Mouse (Mus musculus) limb, embryonic 13.5 days (tissue): ENCODE data around the gene Col16a1. TPM values are rescaled to one million over a fixed set of nuclear protein-coding genes. Genes with fewer than 3 reads are reported as not detected.

ENCODE experiments used
- ATAC-seq: fragments of 200-750 bp; cut with Nextera tagmentation; 2 replicates; pipeline ENCODE4 v1.8.0; 2017; ENCODE audit warnings: low read depth, moderate number of reproducible peaks, moderate TSS enrichment; ENCODE audit not compliant: low FRiP score
- H3K27ac ChIP-seq: fragments of 300-500 bp; sonication (generic); 2 replicates; pipeline ENCODE4 v1.5.1; 2015; ENCODE audit warnings: inconsistent platforms, mild to moderate bottlenecking, moderate library complexity
- H3K27me3 ChIP-seq: fragments of 300-500 bp; sonication (generic); 2 replicates; pipeline ENCODE4 v1.6.1; 2015; ENCODE audit warnings: mild to moderate bottlenecking, inconsistent platforms
- H3K36me3 ChIP-seq: fragments of 300-500 bp; sonication (generic); 2 replicates; pipeline ENCODE4 v1.6.1; 2015; ENCODE audit warnings: inconsistent platforms, mild to moderate bottlenecking, moderate library complexity
- H3K4me1 ChIP-seq: fragments of 300-500 bp; sonication (generic); 2 replicates; pipeline ENCODE4 v1.6.1; 2015; ENCODE audit warnings: inconsistent platforms
- H3K4me2 ChIP-seq: fragments of 300-500 bp; sonication (generic); replicated peaks from 2 replicates; pipeline ENCODE4 v1.6.1; 2015; ENCODE audit warnings: inconsistent platforms, mild to moderate bottlenecking, moderate library complexity
- H3K4me3 ChIP-seq: fragments of 300-500 bp; sonication (generic); 2 replicates; pipeline ENCODE4 v1.5.1; 2015; ENCODE audit warnings: moderate library complexity, mild to moderate bottlenecking, inconsistent platforms
- H3K9ac ChIP-seq: fragments of 300-500 bp; sonication (generic); 2 replicates; pipeline ENCODE4 v1.6.1; 2015; ENCODE audit warnings: mild to moderate bottlenecking, inconsistent platforms
- H3K9me3 ChIP-seq: fragments of 300-500 bp; sonication (generic); 2 replicates; pipeline ENCODE4 v1.6.1; 2016; ENCODE audit warnings: inconsistent platforms
- WGBS: fragments of 180-500 bp; shearing (Covaris S2); methylation state at CpG from one replicate; pipeline ENCODE4 v1.1.7; 2015; 5-methylcytosine and 5-hydroxymethylcytosine counted together
- polyA plus RNA-seq: library from polyadenylated mRNA; unstranded; fragments of >200 nt; fragmentation: Nextera tagmentation; extraction: Ambion mirVana; gene quantifications from 2 replicates; pipeline ENCODE4 v1.2.1, GENCODE M21; 2015

The Col16a1 gene
- polyA plus RNA-seq, 1 experiment from 2014 or later: 65.8 TPM

- Histone ChIP-seq H3K27ac (no peak overlapping the region), H3K9me3 (no peaks in the 10 kb centered on the region), H3K4me3 (no peak overlapping the region), H3K9ac (no peak overlapping the region), H3K36me3 (peaks cover 64% of the 10 kb centered on the region), H3K4me2 (no peak overlapping the region), H3K4me1 (no peaks in the 10 kb centered on the region), H3K27me3 (no peaks in the 10 kb centered on the region)
- WGBS: 73% methylated on average over 8 of the region's 8 CpGs
- no peak for ATAC-seq
Observed at GRCm38 (mm10) chr4:130121560-130121959, 73.9 kb downstream of the Col16a1 start.

DNA sequence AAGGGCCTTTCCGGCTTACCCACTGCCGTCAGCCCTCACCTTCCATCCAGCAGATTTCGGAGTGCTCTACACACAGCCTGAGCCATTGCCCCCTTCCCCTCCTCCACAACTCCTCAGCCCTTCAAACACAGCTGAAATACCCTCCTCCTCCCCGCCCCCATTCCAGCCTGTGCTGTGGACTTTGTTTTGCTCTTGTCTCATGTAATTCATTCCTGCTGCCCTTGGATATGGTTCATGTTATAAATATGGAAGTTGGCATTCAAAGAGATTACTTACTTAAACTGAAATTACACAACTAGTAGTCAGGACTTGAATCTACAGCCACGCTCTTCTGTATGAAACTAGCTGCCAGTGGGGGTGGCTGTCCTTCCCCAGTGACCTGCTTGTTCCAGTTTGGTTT lies 75.4 kb downstream of the Col16a1 start:
- ATAC-seq: no peak
- no peaks in the 10 kb centered on the region for H3K27me3 ChIP-seq
- H3K4me1 ChIP-seq: no peaks in the 10 kb centered on the region
- no peak overlapping the region for H3K9ac ChIP-seq
- no peaks in the 10 kb centered on the region for H3K9me3 ChIP-seq
- no peak overlapping the region for H3K4me2 ChIP-seq
- H3K36me3 ChIP-seq: peaks cover 72% of the 10 kb centered on the region
- H3K4me3 ChIP-seq: no peak overlapping the region
- 91% methylated on average over 5 of the region's 5 CpGs for WGBS
- no peak overlapping the region for H3K27ac ChIP-seq

DNA sequence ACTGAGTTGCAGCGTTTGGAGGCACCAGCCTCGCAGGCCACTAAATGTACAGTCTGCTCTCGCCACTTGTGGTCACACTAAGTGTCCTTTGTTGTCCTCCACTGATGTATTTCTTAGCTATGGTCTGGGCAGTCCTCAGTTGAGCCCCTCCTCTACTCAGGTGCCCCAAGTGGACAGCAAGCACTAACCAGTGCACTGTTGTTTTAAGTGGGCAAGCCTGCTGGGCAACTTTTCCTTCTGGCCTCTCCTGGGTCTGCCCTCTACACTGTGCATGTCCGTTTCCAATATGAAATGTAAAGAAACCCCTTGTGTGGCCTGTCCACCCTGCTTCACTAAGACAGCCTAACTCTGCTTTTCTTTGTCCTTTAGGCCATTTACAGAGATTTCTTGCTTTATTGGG lies 76.5 kb downstream of the Col16a1 start:
- Histone ChIP-seq H3K4me2 (no peak overlapping the region), H3K9me3 (no peaks in the 10 kb centered on the region), H3K27me3 (no peaks in the 10 kb centered on the region), H3K4me1 (no peaks in the 10 kb centered on the region), H3K27ac (no peak overlapping the region), H3K4me3 (no peak overlapping the region), H3K9ac (no peak overlapping the region), H3K36me3 (peaks cover 82% of the 10 kb centered on the region)
- no peak for ATAC-seq
- 89% methylated on average over 4 of the region's 4 CpGs for WGBS

- Histone ChIP-seq H3K9me3 (no peaks in the 10 kb centered on the region), H3K36me3 (peaks cover 83% of the 10 kb centered on the region), H3K9ac (no peak overlapping the region), H3K27ac (no peak overlapping the region), H3K27me3 (no peaks in the 10 kb centered on the region), H3K4me3 (no peak overlapping the region), H3K4me1 (no peaks in the 10 kb centered on the region), H3K4me2 (no peak overlapping the region)
- WGBS: 93% methylated on average over 6 of the region's 6 CpGs
- ATAC-seq: no peak
Observed at GRCm38 (mm10) chr4:130125164-130125563, 77.5 kb downstream of the Col16a1 start.

GRCm38 (mm10) chr4:130125935-130126334 lies 78.3 kb downstream of the Col16a1 start:
- H3K4me3 ChIP-seq: no peak overlapping the region
- H3K4me2 ChIP-seq: no peak overlapping the region
- H3K27me3 ChIP-seq: no peaks in the 10 kb centered on the region
- no peaks in the 10 kb centered on the region for H3K9me3 ChIP-seq
- H3K36me3 ChIP-seq: peaks cover 82% of the 10 kb centered on the region
- H3K27ac ChIP-seq: no peak overlapping the region
- no peak overlapping the region for H3K9ac ChIP-seq
- no peaks in the 10 kb centered on the region for H3K4me1 ChIP-seq
- ATAC-seq: no peak
- 39% methylated on average over 5 of the region's 5 CpGs for WGBS

DNA sequence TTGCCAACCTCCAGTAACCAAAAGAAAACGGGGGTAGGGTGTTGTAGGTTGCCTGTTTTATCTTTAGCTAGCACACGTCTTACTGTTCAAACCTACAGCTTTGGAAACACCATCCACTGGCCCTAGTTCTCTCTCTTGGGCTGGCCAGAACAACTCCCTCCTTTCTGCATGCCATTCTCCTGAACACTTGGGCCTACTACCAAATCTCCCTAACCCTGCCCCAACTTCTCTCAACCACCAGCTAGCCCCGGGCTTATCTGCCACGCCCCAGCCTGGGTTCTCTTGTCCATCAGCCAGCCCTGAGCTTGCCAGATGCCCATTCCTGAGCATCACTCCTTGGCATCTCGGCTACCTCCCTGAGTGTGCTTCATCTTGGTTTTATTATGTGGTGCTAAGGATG lies 81.3 kb downstream of the Col16a1 start:
- H3K27ac ChIP-seq: no peak overlapping the region
- no peak for ATAC-seq
- H3K9me3 ChIP-seq: no peaks in the 10 kb centered on the region
- H3K4me3 ChIP-seq: no peak overlapping the region
- WGBS: 84% methylated on average over 5 of the region's 5 CpGs
- no peak overlapping the region for H3K9ac ChIP-seq
- peaks cover 52% of the 10 kb centered on the region for H3K36me3 ChIP-seq
- no peaks in the 10 kb centered on the region for H3K27me3 ChIP-seq
- H3K4me1 ChIP-seq: no peaks in the 10 kb centered on the region
- no peak overlapping the region for H3K4me2 ChIP-seq

- WGBS: 61% methylated on average over 10 of the region's 10 CpGs
- Histone ChIP-seq H3K4me1 (no peaks in the 10 kb centered on the region), H3K27ac (no peak overlapping the region), H3K4me2 (no peak overlapping the region), H3K4me3 (no peak overlapping the region), H3K9ac (no peak overlapping the region), H3K9me3 (no peaks in the 10 kb centered on the region), H3K27me3 (no peaks in the 10 kb centered on the region), H3K36me3 (peaks cover 40% of the 10 kb centered on the region)
- no peak for ATAC-seq
Observed at GRCm38 (mm10) chr4:130130082-130130481, 82.4 kb downstream of the Col16a1 start.

- Histone ChIP-seq H3K9me3 (no peaks in the 10 kb centered on the region), H3K36me3 (peaks cover 33% of the 10 kb centered on the region), H3K9ac (no peak overlapping the region), H3K4me3 (no peak overlapping the region), H3K4me2 (no peak overlapping the region), H3K27me3 (peaks cover 6% of the 10 kb centered on the region), H3K4me1 (no peaks in the 10 kb centered on the region), H3K27ac (no peak overlapping the region)
- 55% methylated on average over 13 of the region's 13 CpGs for WGBS
- ATAC-seq: no peak
Observed at GRCm38 (mm10) chr4:130130641-130131350, 83.2 kb downstream of the Col16a1 start.

GRCm38 (mm10) chr4:130131448-130132105 lies 83.9 kb downstream of the Col16a1 start:
- no peak overlapping the region for H3K9ac ChIP-seq
- no peak overlapping the region for H3K27ac ChIP-seq
- H3K4me2 ChIP-seq: no peak overlapping the region
- 85% methylated on average over 7 of the region's 7 CpGs for WGBS
- no peak overlapping the region for H3K4me3 ChIP-seq
- no peak for ATAC-seq
- H3K27me3 ChIP-seq: peaks cover 14% of the 10 kb centered on the region
- no peaks in the 10 kb centered on the region for H3K9me3 ChIP-seq
- no peaks in the 10 kb centered on the region for H3K4me1 ChIP-seq
- peaks cover 26% of the 10 kb centered on the region for H3K36me3 ChIP-seq

DNA sequence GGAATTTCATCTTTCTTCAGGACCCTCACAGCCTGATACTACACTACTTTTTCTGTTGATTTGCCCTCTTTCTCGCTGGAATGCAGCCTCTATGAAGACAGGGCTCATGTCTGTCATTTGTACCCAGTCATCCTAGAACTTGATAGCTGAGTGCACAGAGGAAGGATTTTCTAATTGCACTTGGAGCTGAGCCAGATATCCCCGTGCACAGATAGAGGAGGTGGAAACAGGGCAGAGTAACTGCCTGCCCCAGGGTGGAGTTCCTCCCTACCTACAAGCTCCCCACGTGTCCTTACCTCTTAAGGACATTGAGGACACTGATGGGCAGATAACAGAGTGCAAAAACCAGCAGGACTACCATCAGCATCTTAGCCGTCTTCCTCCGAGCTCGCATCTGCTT lies 85.8 kb downstream of the Col16a1 start:
- ATAC-seq: no peak
- no peak overlapping the region for H3K27ac ChIP-seq
- H3K4me2 ChIP-seq: no peak overlapping the region
- H3K27me3 ChIP-seq: peaks cover 32% of the 10 kb centered on the region
- no peaks in the 10 kb centered on the region for H3K9me3 ChIP-seq
- H3K36me3 ChIP-seq: peaks cover 7% of the 10 kb centered on the region; the same call in 1 of the 2 replicates
- WGBS: 57% methylated on average over 6 of the region's 6 CpGs
- 0 out of 2 replicates have a peak, but pooled peaks cover 4% of the 10 kb centered on the region for H3K4me1 ChIP-seq
- no peak overlapping the region for H3K9ac ChIP-seq
- no peak overlapping the region for H3K4me3 ChIP-seq

DNA sequence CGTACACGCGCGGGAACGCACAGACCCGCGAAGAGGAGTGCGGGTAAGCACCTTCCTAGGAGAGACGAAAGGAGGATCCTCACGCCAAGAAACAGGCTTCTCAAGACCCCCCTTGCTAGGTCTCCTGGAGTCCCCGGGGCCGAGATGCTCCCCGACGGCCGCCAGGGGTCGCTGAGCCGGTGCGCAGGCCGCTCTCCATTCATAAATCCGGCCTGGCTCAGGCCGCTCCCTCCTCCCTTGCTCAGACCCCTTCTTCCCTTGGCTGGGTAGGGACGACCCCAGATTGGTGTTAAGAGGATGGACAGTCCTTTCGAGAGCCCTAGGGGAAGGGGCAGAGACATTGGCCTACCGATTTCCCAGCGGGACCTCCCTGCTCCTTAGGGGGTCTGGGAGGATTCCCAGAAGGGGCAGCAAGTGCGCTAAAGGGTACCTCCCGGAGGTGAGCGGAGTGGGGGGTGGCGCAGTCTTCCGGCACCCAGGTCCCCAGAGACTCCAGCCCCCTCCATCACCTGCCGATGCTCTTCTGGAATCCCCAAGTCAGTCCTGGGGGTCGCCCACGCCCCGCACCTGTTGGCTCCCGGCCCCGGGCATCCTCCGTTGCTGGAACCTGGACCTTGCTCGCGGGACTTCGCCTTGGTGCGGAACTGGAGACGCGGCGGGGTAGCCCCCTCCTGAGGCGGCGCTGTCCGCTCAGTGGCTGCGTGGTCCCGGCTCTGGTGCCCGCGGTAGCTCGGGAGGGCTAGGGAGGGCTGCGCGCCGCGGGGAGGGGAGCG lies 91.0 kb downstream of the Col16a1 start:
- ATAC-seq: peak; percentile 53; the same call in 1 of the 2 replicates
- peak overlapping the region; percentile 77 for H3K4me2 ChIP-seq
- no peaks in the 10 kb centered on the region for H3K9me3 ChIP-seq
- peaks cover 80% of the 10 kb centered on the region for H3K27me3 ChIP-seq
- H3K27ac ChIP-seq: no peak overlapping the region
- peaks cover 13% of the 10 kb centered on the region for H3K4me1 ChIP-seq
- H3K4me3 ChIP-seq: peak overlapping the region; percentile 43
- peak overlapping the region; percentile 50 for H3K9ac ChIP-seq
- no peaks in the 10 kb centered on the region for H3K36me3 ChIP-seq
- under 1% methylated on average over 47 of the region's 57 CpGs for WGBS

GRCm38 (mm10) chr4:130139214-130139492 lies 91.5 kb downstream of the Col16a1 start, which contains the start of gene Hcrtr1:
Gene Hcrtr1, minus strand, starts transcription at chr4:130139359.
- Histone ChIP-seq H3K9ac (peak within 1 kb of the TSS; percentile 50), H3K4me2 (peak within 1 kb of the TSS; percentile 77)
- 1% methylated on average over 12 of the region's 15 CpGs for WGBS

More at GRCm38 (mm10) chr4:130139214-130139492, 91.5 kb downstream of the Col16a1 start, which contains the start of gene Hcrtr1:
- no peaks in the 10 kb centered on the region for H3K9me3 ChIP-seq
- peaks cover 80% of the 10 kb centered on the region for H3K27me3 ChIP-seq
- no peaks in the 10 kb centered on the region for H3K36me3 ChIP-seq
- no peak within 1 kb of the TSS for H3K27ac ChIP-seq
- H3K4me3 ChIP-seq: peak within 1 kb of the TSS; percentile 43
- no peak for ATAC-seq
- peaks cover 13% of the 10 kb centered on the region for H3K4me1 ChIP-seq
